Mouse (Mus musculus): Measurements from ENCODE around the gene Foxn2. TPM values are rescaled to one million over a fixed set of nuclear protein-coding genes. Genes with fewer than 3 reads are reported as not detected.

Gene Foxn2
- polyA plus RNA-seq, 1 experiment: 35.4 TPM

DNA sequence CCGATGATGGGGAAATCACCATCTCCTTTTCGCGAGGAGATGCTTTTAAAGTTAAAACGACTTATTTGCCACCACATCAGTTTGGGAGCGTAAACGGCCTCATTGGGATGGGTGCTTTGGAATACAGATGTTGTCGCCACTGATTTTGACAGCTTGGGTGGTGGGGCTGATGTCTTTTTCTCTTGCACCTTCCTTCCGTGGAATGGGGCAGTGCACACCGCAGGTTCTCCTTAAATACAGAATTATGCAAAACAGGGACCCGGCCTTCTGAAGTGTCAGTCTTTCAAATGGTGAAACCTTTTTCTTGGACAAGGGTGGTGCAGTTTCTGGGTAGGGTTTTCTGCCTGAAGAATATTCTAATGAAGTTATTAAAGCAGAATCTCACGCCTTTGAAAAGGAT, 90.2 kb downstream of the Foxn2 start:
- H3K27me3 ChIP-seq (ENCODE audit: control insufficient read depth, insufficient read depth, low read length, poor library complexity, severe bottlenecking): no peaks in the 10 kb centered on the region
- H3K9ac ChIP-seq (ENCODE audit: low read depth, poor library complexity, severe bottlenecking): peak overlapping the region; percentile 67
- H3K27ac ChIP-seq (ENCODE audit: insufficient read depth, low read length): no peak overlapping the region
- H3K36me3 ChIP-seq (ENCODE audit: control insufficient read depth, insufficient read depth, low read length, poor library complexity, severe bottlenecking): no peaks in the 10 kb centered on the region
- no peak for TF ChIP-seq EP300 (IDR thresholded peaks at IDR 0.05; ENCODE audit: insufficient read depth, low read depth, low read length)
- TF ChIP-seq CTCF (IDR thresholded peaks at IDR 0.05; ENCODE audit: low read depth, low read length): no peak
- H3K4me3 ChIP-seq (ENCODE audit: low read depth, low read length): peak overlapping the region; percentile 71
- no peaks in the 10 kb centered on the region for H3K9me3 ChIP-seq (replicated peaks; ENCODE audit: control insufficient read depth, insufficient read depth, low read length, poor library complexity, severe bottlenecking)
- peaks cover 2% of the 10 kb centered on the region for H3K4me1 ChIP-seq (ENCODE audit: control insufficient read depth, insufficient read depth, low read length)

DNA sequence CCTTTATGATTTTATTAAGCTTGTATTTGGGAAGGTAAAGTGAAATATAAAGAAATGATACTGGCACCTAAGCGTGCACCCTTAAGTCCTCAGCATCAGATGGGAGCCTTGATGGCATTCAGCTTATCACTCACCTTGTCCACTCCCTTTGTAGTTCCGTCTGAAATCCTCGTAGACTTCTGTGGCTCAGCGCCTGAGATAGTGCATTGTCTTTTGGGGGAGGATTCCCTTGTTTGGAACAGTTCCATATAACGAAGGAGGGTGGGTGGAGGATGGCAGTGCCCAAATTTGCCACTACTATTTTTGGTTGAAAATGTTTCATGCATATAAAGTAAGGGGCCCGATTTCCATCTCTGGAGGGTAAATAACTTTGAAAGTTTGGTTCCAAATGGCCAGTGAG, 90.7 kb downstream of the Foxn2 start:
- no peak overlapping the region for H3K4me3 ChIP-seq (ENCODE audit: low read depth, low read length)
- H3K36me3 ChIP-seq (ENCODE audit: control insufficient read depth, insufficient read depth, low read length, poor library complexity, severe bottlenecking): no peaks in the 10 kb centered on the region
- peaks cover 2% of the 10 kb centered on the region for H3K4me1 ChIP-seq (ENCODE audit: control insufficient read depth, insufficient read depth, low read length)
- no peaks in the 10 kb centered on the region for H3K27me3 ChIP-seq (ENCODE audit: control insufficient read depth, insufficient read depth, low read length, poor library complexity, severe bottlenecking)
- TF ChIP-seq POLR2A (IDR thresholded peaks at IDR 0.05; ENCODE audit: insufficient read depth, low read length): no peak
- TF ChIP-seq CTCF (IDR thresholded peaks at IDR 0.05; ENCODE audit: low read depth, low read length): no peak
- TF ChIP-seq EP300 (IDR thresholded peaks at IDR 0.05; ENCODE audit: insufficient read depth, low read depth, low read length): no peak
- H3K27ac ChIP-seq (ENCODE audit: insufficient read depth, low read length): no peak overlapping the region
- H3K9me3 ChIP-seq (replicated peaks; ENCODE audit: control insufficient read depth, insufficient read depth, low read length, poor library complexity, severe bottlenecking): no peaks in the 10 kb centered on the region
- no peak overlapping the region for H3K9ac ChIP-seq (ENCODE audit: low read depth, poor library complexity, severe bottlenecking)

DNA sequence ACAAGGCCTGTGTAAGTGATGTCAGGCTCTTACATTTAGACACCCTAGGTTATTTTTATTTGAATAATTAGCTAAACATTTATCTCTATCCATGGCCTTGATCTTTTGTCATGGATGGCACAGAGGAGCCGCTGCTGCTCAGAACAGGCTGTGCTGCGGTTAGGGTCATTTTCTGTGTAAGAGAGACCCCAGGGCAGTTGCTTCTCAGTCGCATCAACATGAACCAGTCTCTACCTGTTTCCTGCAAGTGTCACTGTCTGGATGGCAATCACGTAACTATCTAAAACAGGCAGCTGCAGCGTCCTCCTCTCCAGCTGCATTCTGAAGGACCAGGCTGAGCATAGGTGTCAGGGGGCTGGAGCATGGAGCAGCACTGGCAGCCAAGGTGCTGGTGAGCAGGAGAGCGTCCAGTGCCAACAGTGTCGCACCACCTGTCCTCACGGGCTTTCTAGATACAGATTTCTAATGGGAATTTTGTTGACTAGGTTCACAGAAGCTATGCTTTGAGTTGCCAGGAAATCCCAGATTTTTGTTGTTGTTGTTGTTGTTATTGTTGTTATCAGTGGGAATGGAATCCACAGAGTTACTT, 97.4 kb downstream of the Foxn2 start:
- Histone ChIP-seq H3K9me3 (replicated peaks; ENCODE audit: control insufficient read depth, insufficient read depth, low read length, poor library complexity, severe bottlenecking) (no peaks in the 10 kb centered on the region), H3K36me3 (ENCODE audit: control insufficient read depth, insufficient read depth, low read length, poor library complexity, severe bottlenecking) (no peaks in the 10 kb centered on the region), H3K27me3 (ENCODE audit: control insufficient read depth, insufficient read depth, low read length, poor library complexity, severe bottlenecking) (no peaks in the 10 kb centered on the region), H3K4me1 (ENCODE audit: control insufficient read depth, insufficient read depth, low read length) (no peaks in the 10 kb centered on the region), H3K27ac (ENCODE audit: insufficient read depth, low read length) (no peak overlapping the region), H3K4me3 (ENCODE audit: low read depth, low read length) (no peak overlapping the region), H3K9ac (ENCODE audit: low read depth, poor library complexity, severe bottlenecking) (no peak overlapping the region)
- no peak for TF ChIP-seq CTCF (IDR thresholded peaks at IDR 0.05; ENCODE audit: low read depth, low read length)

Other genes starting within 250 kb of the Foxn2 start
- gene Ppp1r21, start 89.4 kb downstream of the Foxn2 start, polyA plus RNA-seq (2011; ENCODE audit: insufficient read depth, insufficient read length, low read depth, missing spikeins): 22.7 and 25.7 TPM in 2 replicates
- gene Ston1, start 157.0 kb downstream of the Foxn2 start, polyA plus RNA-seq (2011; ENCODE audit: insufficient read depth, insufficient read length, low read depth, missing spikeins): 30.3 and 30.7 TPM in 2 replicates
- 0.68 and 0.82 TPM in 2 replicates for gene Gtf2a1l, start 227.9 kb downstream of the Foxn2 start, polyA plus RNA-seq (2011; ENCODE audit: insufficient read depth, insufficient read length, low read depth, missing spikeins)